Mouse (Mus musculus) limb, embryonic 10.5 days (tissue): ENCODE measurements around the gene Ago1. TPM values are rescaled to one million over a fixed set of nuclear protein-coding genes. Genes with fewer than 3 reads are reported as not detected.
A peak's percentile ranks its signal among the peaks of the same experiment; 100 is the strongest.

Experiments used
- DNase-seq: peaks from one replicate; pipeline ENCODE4 v3.0.0-alpha.2; 2017; ENCODE audit warnings: low spot score
- H3K27ac ChIP-seq: fragments of 300-500 bp; sonication (generic); 2 replicates; pipeline ENCODE4 v1.5.1; 2016; ENCODE audit warnings: mild to moderate bottlenecking
- H3K27me3 ChIP-seq: fragments of 300-500 bp; sonication (generic); 2 replicates; pipeline ENCODE4 v1.6.1; 2016; ENCODE audit warnings: low read depth, mild to moderate bottlenecking; ENCODE audit not compliant: poor library complexity, severe bottlenecking
- H3K36me3 ChIP-seq: fragments of 300-500 bp; sonication (generic); 2 replicates; pipeline ENCODE4 v1.6.1; 2016; ENCODE audit warnings: mild to moderate bottlenecking, moderate library complexity
- H3K4me1 ChIP-seq: fragments of 300-500 bp; sonication (generic); 2 replicates; pipeline ENCODE4 v1.6.1; 2016
- H3K4me3 ChIP-seq: fragments of 300-500 bp; sonication (generic); 2 replicates; pipeline ENCODE4 v1.5.1; 2016; ENCODE audit warnings: mild to moderate bottlenecking, moderate library complexity
- H3K9me3 ChIP-seq: fragments of 300-500 bp; sonication (generic); replicated peaks from 2 replicates; pipeline ENCODE4 v1.6.1; 2016; ENCODE audit warnings: mild to moderate bottlenecking
- whole genome bisulfite sequencing: fragments of 180-500 bp; shearing (Covaris S2); methylation state at CpG from one replicate; pipeline ENCODE4 v1.1.7; 2016; 5-methylcytosine and 5-hydroxymethylcytosine counted together
- polyA plus RNA-seq: library from polyadenylated mRNA; unstranded; fragments of >200 nt; fragmentation: Nextera tagmentation; extraction: Ambion mirVana; gene quantifications from 2 replicates; pipeline ENCODE4 v1.2.1, GENCODE M21; 2016

Ago1 gene
- polyA plus RNA-seq, result 4.8 and 5.9 TPM in 2 replicates

GRCm38 (mm10) chr4:126468285-126468901, at the start of gene Ago1:
TSS of gene Ago1 (minus strand) at chr4:126468583.
- WGBS, result under 1% methylated on average over 55 of the region's 55 CpGs
- peak within 1 kb of the TSS; percentile 95 for H3K27ac ChIP-seq
- peaks cover 46% of the 10 kb centered on the region for H3K4me1 ChIP-seq
- H3K36me3 ChIP-seq, result no peaks in the 10 kb centered on the region
- no peaks in the 10 kb centered on the region for H3K9me3 ChIP-seq
- peak; percentile 98 for DNase-seq
- no peaks in the 10 kb centered on the region for H3K27me3 ChIP-seq
- H3K4me3 ChIP-seq, result peak within 1 kb of the TSS; percentile 79

DNA sequence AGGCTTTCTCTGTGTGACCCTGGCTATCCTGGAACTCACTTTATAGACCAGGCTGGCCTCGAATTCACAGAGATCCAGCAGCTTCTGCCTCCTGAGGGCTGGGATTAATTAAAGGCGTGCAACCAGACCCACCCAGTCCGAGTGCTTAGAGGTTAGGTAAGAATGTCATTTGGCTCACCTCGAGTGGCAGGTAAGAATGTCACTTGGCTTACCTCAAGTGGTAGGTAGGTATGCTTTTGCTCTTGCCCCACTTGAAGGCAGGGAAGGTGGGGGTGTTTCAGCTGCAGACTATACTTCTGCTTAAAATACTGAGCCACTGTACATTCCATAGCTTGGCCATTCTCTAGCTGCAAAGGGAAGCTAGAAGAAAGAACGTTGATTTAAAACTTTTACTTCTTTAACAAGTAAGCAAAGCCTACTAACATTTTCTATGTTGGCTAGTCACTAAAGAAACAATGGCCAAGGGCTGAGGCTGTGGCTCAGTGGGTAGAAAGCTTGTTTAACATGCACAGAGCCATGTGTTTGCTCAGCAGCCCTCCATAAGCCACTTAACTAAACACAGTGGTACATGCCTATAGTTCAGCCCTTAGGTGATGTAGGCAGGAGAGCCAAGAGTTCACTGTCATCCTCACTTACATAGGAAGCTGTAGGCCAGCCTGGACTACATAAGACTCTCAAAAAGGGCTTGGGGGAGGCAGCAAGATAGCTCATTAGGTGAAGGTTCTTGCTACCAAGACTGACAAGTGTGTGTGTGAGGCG, 44.1 kb upstream of the Ago1 start:
- Histone ChIP-seq H3K27me3 (no peaks in the 10 kb centered on the region), H3K36me3 (no peaks in the 10 kb centered on the region), H3K9me3 (no peaks in the 10 kb centered on the region), H3K4me3 (no peak overlapping the region), H3K4me1 (no peaks in the 10 kb centered on the region), H3K27ac (no peak overlapping the region)
- WGBS, result 82% methylated on average over 6 of the region's 6 CpGs
- no peak for DNase-seq

DNA sequence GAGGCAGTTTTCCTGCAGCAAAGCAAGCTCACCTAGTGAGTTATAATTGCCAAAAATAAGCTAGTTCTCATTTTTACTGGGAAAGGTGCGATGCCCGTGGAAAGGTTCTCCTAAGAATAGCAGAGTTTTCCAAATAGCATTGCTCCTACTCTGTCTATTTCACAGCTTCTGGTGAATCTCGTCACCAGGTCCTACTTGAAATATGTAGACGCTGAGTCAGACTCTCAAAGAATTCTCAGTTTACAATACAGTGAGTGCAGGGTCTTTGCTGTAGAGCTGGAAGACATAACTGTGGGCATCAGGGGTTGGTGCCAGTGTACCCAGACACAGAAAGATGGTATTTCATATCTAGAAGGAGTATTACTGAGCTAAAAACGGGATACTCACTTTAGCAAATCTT, 42.6 kb upstream of the Ago1 start:
- no peaks in the 10 kb centered on the region for H3K9me3 ChIP-seq
- H3K36me3 ChIP-seq, result no peaks in the 10 kb centered on the region
- WGBS, result 89% methylated on average over 5 of the region's 5 CpGs
- no peak overlapping the region for H3K27ac ChIP-seq
- no peaks in the 10 kb centered on the region for H3K4me1 ChIP-seq
- no peaks in the 10 kb centered on the region for H3K27me3 ChIP-seq
- no peak overlapping the region for H3K4me3 ChIP-seq
- no peak for DNase-seq

DNA sequence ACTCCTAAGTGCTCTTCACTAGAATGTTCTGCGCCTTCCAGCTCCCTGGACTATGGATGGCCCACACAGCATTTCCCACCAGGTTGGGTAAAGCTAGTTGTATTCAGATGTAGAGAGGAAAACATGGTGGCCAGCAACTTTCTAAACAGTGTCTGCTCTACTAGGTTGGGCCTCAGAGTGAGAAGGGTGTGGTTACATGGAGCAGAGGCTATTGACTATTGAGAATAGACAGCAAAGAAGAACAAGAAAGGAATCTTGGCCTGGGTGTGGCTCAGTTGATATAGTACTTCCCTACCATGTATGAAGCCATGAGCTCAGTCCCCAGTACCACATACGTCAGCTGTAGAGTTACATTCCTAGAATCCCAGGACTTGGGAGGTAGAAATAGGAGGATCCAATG, 40.7 kb upstream of the Ago1 start:
- H3K4me3 ChIP-seq, result no peak overlapping the region
- 94% methylated on average over 2 of the region's 2 CpGs for WGBS
- no peaks in the 10 kb centered on the region for H3K9me3 ChIP-seq
- DNase-seq, result no peak
- H3K36me3 ChIP-seq, result no peaks in the 10 kb centered on the region
- no peaks in the 10 kb centered on the region for H3K27me3 ChIP-seq
- no peak overlapping the region for H3K27ac ChIP-seq
- no peaks in the 10 kb centered on the region for H3K4me1 ChIP-seq

- Histone ChIP-seq H3K27ac (no peak overlapping the region), H3K9me3 (no peaks in the 10 kb centered on the region), H3K36me3 (no peaks in the 10 kb centered on the region), H3K27me3 (no peaks in the 10 kb centered on the region), H3K4me3 (no peak overlapping the region), H3K4me1 (no peaks in the 10 kb centered on the region)
- DNase-seq, result no peak
- WGBS, result 70% methylated on average over 14 of the region's 14 CpGs
Observed at GRCm38 (mm10) chr4:126508110-126508899, 39.9 kb upstream of the Ago1 start.

GRCm38 (mm10) chr4:126502977-126503309, 34.6 kb upstream of the Ago1 start:
- no peak overlapping the region for H3K4me3 ChIP-seq

GRCm38 (mm10) chr4:126502141-126502976, 34.0 kb upstream of the Ago1 start:
- no peak for DNase-seq
- Histone ChIP-seq H3K36me3 (no peaks in the 10 kb centered on the region), H3K9me3 (no peaks in the 10 kb centered on the region), H3K4me1 (no peaks in the 10 kb centered on the region), H3K27me3 (no peaks in the 10 kb centered on the region), H3K4me3 (no peak overlapping the region), H3K27ac (no peak overlapping the region)
- 80% methylated on average over 6 of the region's 6 CpGs for WGBS

More at GRCm38 (mm10) chr4:126502977-126503309, 34.6 kb upstream of the Ago1 start:
- no peaks in the 10 kb centered on the region for H3K9me3 ChIP-seq
- H3K36me3 ChIP-seq, result no peaks in the 10 kb centered on the region
- DNase-seq, result no peak
- no peaks in the 10 kb centered on the region for H3K4me1 ChIP-seq
- H3K27ac ChIP-seq, result no peak overlapping the region
- no peaks in the 10 kb centered on the region for H3K27me3 ChIP-seq
- 58% methylated on average over 8 of the region's 8 CpGs for WGBS

GRCm38 (mm10) chr4:126498601-126499000, 30.2 kb upstream of the Ago1 start:
- Histone ChIP-seq H3K4me3 (no peak overlapping the region), H3K27me3 (no peaks in the 10 kb centered on the region), H3K4me1 (no peaks in the 10 kb centered on the region), H3K36me3 (no peaks in the 10 kb centered on the region), H3K9me3 (no peaks in the 10 kb centered on the region), H3K27ac (no peak overlapping the region)
- WGBS, result 81% methylated on average over 1 of the region's 1 CpGs
- no peak for DNase-seq

DNA sequence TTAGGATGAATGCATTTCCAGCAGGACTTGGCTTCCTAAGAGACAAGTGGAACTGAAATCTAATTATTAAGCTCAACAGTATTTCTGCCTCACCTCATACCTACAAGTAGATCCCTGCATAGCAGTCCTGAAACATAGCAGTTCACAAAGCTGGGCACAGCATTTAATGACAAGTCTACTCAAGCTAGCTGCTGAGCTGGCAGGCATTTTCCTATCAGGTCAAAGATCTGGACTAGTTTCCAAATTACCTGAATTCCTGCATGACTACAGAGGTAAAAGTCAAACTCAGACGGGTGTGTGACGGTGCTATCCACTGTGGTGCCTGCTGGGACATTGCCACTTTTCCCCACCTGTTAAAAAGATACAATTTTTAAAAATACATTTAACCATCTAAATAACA, 28.6 kb upstream of the Ago1 start:
- Histone ChIP-seq H3K36me3 (no peaks in the 10 kb centered on the region), H3K27me3 (no peaks in the 10 kb centered on the region), H3K4me3 (no peak overlapping the region), H3K27ac (no peak overlapping the region), H3K4me1 (no peaks in the 10 kb centered on the region), H3K9me3 (no peaks in the 10 kb centered on the region)
- WGBS, result 82% methylated on average over 2 of the region's 2 CpGs
- DNase-seq, result no peak

DNA sequence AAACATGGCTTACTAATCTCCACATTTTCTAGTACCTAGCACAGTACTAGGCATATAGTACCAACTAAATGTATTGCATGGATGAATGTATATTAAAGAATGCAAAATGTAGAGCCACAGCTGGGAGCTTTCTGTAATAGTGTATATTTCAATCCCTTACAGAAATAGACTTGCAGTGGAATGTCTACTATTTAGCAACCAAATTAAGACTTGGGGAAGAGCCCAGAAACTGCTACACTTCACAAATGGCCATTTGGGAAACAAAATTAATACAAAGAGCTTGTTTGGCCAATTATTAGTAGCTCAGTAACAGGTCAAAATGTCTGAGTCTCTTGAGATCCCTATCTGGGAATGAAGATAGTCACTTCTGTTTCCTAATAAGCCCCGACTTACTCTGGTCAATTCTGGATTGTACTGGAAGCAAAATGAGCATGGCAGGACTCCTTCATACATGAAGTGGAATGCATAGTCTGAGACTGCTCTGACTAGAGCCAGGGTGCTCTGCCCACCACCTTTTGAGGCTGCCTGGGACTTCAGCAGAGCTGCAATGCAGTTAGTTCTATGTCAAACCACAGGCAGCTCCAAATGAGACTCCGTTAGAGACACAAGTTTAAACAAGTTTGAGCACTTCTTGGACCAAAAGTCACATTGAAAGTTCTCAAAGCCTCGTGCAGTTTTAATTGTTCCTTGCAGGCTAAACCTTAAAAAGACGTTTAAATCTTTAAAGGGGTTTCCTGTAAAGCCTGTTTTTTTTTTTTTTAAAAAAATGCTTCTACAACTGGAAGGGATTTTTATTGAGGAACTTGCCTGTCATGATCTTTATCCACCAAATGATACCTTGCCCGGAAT, 27.8 kb upstream of the Ago1 start:
- Histone ChIP-seq H3K4me3 (no peak overlapping the region), H3K36me3 (no peaks in the 10 kb centered on the region), H3K9me3 (no peaks in the 10 kb centered on the region), H3K4me1 (no peaks in the 10 kb centered on the region), H3K27me3 (no peaks in the 10 kb centered on the region), H3K27ac (no peak overlapping the region)
- no peak for DNase-seq
- WGBS, result 83% methylated on average over 5 of the region's 5 CpGs

DNA sequence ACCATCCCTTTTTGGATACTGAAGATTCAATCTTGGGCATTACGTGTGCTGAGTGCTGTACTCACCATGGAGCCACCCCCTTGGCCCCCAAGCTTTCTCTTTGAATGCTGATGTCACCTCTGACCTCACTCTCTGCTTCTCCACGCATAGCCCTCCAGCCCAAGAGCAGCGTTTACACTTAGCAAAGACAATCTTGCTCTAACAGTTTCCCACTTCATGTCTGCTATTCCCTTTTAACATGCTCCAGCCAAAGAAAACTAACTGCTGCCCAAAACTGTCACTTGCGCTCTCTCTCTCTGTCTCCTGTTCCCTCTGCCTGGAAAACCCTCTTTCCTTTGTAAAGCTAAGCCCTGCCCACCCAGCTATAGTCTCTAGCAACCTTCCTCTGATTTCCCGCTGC, 27.1 kb upstream of the Ago1 start:
- Histone ChIP-seq H3K27ac (no peak overlapping the region), H3K9me3 (no peaks in the 10 kb centered on the region), H3K27me3 (no peaks in the 10 kb centered on the region), H3K36me3 (no peaks in the 10 kb centered on the region), H3K4me1 (no peaks in the 10 kb centered on the region), H3K4me3 (no peak overlapping the region)
- WGBS, result 69% methylated on average over 5 of the region's 5 CpGs
- DNase-seq, result no peak

DNA sequence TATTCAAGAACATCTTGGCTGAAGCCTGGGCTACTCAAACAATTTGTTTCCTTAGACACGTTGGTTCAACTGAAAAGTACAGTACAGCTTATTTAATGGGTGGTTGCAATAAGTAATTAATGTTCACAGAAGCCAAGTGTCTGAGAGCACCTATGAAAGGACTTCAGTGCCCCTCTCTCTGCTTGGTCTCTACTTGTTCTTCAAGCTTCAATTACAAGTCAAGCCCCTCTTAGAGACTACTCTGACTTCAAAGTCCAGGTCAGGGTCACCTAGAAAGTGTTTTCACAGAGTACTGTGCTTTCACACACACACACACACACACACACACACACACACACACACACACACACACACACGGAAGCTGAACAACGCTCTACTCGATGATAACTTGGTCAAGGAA, 25.0 kb upstream of the Ago1 start:
- no peak for DNase-seq
- no peak overlapping the region for H3K27ac ChIP-seq
- no peaks in the 10 kb centered on the region for H3K9me3 ChIP-seq
- 85% methylated on average over 4 of the region's 4 CpGs for WGBS
- no peaks in the 10 kb centered on the region for H3K4me1 ChIP-seq
- no peak overlapping the region for H3K4me3 ChIP-seq
- H3K36me3 ChIP-seq, result no peaks in the 10 kb centered on the region
- no peaks in the 10 kb centered on the region for H3K27me3 ChIP-seq
